Mouse (Mus musculus): ENCODE measurements around the gene Ston2. TPM values are rescaled to one million over a fixed set of nuclear protein-coding genes. Genes with fewer than 3 reads are reported as not detected.

Ston2 gene
- polyA plus RNA-seq, 1 experiment from 2014 or later: 16.4 TPM

DNA sequence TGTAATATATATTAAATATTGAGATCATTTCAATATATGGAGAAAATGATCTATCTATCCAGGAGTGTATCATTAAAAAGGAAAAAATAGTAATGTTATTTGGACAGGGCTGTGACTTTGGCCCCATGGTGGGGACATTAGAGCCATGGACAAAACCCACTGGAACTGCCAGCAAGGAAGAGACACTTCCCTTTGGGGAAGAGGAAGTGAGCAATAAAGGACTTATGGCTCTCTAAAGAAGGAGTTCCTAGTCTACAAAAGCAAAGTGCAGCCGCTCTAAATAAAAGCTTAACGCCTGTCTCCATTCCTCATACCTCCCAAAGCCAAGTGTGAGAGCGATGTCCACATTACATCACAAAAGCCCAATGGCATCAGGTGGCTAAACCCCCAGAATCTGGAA lies 121.6 kb downstream of the Ston2 start:
- no peaks in the 10 kb centered on the region for H3K4me1 ChIP-seq (ENCODE audit: control insufficient read depth, insufficient read depth, low read length)
- no peak overlapping the region for H3K27ac ChIP-seq (ENCODE audit: low read length)
- no peaks in the 10 kb centered on the region for H3K27me3 ChIP-seq (ENCODE audit: control insufficient read depth, insufficient read depth, low read length)
- H3K4me2 ChIP-seq (replicated peaks; ENCODE audit: low read depth, low read length): no peak overlapping the region
- no peak overlapping the region for H3K4me3 ChIP-seq (ENCODE audit: low read depth, low read length)
- no peak overlapping the region for H3K9ac ChIP-seq (replicated peaks; ENCODE audit: low read depth, low read length)
- ATAC-seq (ENCODE audit: insufficient number of reproducible peaks, insufficient read depth, low FRiP score, low read depth): no peak
- H3K9me3 ChIP-seq (ENCODE audit: control insufficient read depth, low read depth, low read length): no peaks in the 10 kb centered on the region
- WGBS: 86% methylated on average over 3 of the region's 3 CpGs
- H3K36me3 ChIP-seq (ENCODE audit: control insufficient read depth, insufficient read depth, low read length): no peaks in the 10 kb centered on the region

DNA sequence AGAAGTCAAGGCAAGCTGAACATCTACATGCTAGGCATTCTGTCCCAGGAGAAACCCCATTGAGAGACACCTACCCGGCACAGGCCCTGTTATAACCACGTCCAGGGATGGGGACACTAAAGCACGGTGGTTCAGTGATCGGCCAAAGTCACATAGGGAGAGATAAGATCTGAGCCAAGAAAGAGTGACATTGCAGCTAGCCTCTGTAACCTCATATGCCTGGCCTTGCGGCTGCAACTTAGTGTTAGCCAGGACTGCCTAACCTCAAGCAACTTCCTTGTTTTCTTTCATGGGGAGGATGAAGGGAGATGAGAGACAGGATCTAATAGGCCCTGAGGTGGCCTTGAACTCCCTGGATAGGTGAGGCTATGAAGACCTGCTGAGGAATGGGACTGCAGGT lies 122.8 kb downstream of the Ston2 start:
- no peaks in the 10 kb centered on the region for H3K9me3 ChIP-seq (ENCODE audit: control insufficient read depth, low read depth, low read length)
- ATAC-seq (ENCODE audit: insufficient number of reproducible peaks, insufficient read depth, low FRiP score, low read depth): no peak
- H3K4me2 ChIP-seq (replicated peaks; ENCODE audit: low read depth, low read length): no peak overlapping the region
- no peaks in the 10 kb centered on the region for H3K27me3 ChIP-seq (ENCODE audit: control insufficient read depth, insufficient read depth, low read length)
- H3K4me3 ChIP-seq (ENCODE audit: low read depth, low read length): no peak overlapping the region
- H3K36me3 ChIP-seq (ENCODE audit: control insufficient read depth, insufficient read depth, low read length): no peaks in the 10 kb centered on the region
- H3K9ac ChIP-seq (replicated peaks; ENCODE audit: low read depth, low read length): no peak overlapping the region
- 92% methylated on average over 5 of the region's 5 CpGs for WGBS
- H3K27ac ChIP-seq (ENCODE audit: low read length): no peak overlapping the region
- no peaks in the 10 kb centered on the region for H3K4me1 ChIP-seq (ENCODE audit: control insufficient read depth, insufficient read depth, low read length)

DNA sequence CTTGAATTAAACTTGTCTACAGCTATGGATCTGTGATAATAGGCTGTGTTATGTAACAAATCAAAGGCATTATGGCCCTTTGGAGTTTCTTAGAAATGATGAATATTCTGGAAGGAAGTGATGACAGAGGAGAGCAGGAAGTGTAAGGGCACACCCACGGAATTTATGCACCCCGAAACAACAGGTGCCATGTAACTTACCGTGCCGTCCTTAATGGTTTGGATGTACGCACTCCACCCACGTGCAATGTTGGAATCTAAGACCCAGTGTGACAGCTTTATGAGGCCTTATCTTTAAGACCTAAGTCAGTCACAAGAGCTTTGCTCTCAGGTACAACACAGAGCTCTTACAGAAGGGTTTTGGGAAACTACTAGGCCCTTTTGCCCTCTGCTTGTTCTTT lies 124.9 kb downstream of the Ston2 start:
- H3K27me3 ChIP-seq (ENCODE audit: control insufficient read depth, insufficient read depth, low read length): no peaks in the 10 kb centered on the region
- no peak overlapping the region for H3K4me2 ChIP-seq (replicated peaks; ENCODE audit: low read depth, low read length)
- H3K9me3 ChIP-seq (ENCODE audit: control insufficient read depth, low read depth, low read length): no peaks in the 10 kb centered on the region
- no peak overlapping the region for H3K9ac ChIP-seq (replicated peaks; ENCODE audit: low read depth, low read length)
- H3K4me3 ChIP-seq (ENCODE audit: low read depth, low read length): no peak overlapping the region
- H3K4me1 ChIP-seq (ENCODE audit: control insufficient read depth, insufficient read depth, low read length): no peaks in the 10 kb centered on the region
- WGBS: 70% methylated on average over 6 of the region's 6 CpGs
- no peak overlapping the region for H3K27ac ChIP-seq (ENCODE audit: low read length)
- H3K36me3 ChIP-seq (ENCODE audit: control insufficient read depth, insufficient read depth, low read length): no peaks in the 10 kb centered on the region
- no peak for ATAC-seq (ENCODE audit: insufficient number of reproducible peaks, insufficient read depth, low FRiP score, low read depth)

DNA sequence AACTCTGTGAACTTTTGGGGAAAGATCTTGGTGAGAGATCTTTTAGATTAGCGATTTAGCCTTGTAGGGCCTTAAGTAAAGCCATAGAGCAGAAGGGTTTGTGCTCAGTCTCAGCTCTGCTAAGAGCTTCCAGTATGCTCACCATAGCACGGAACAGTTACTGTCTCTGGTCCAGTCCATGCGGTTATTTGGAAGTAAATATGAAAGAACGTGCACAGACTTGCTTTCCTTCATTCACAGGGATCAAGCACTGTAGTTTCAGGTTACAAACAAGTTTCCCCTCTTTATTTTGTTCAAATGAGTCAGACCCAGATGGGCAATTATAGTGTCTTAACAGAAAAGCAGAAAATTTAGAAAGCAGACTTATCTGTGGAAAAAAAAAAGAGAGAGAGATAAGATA lies 125.3 kb downstream of the Ston2 start:
- H3K9me3 ChIP-seq (ENCODE audit: control insufficient read depth, low read depth, low read length): no peaks in the 10 kb centered on the region
- no peak overlapping the region for H3K27ac ChIP-seq (ENCODE audit: low read length)
- no peak for ATAC-seq (ENCODE audit: insufficient number of reproducible peaks, insufficient read depth, low FRiP score, low read depth)
- no peaks in the 10 kb centered on the region for H3K36me3 ChIP-seq (ENCODE audit: control insufficient read depth, insufficient read depth, low read length)
- no peak overlapping the region for H3K4me3 ChIP-seq (ENCODE audit: low read depth, low read length)
- no peak overlapping the region for H3K9ac ChIP-seq (replicated peaks; ENCODE audit: low read depth, low read length)
- 72% methylated on average over 4 of the region's 4 CpGs for WGBS
- H3K4me1 ChIP-seq (ENCODE audit: control insufficient read depth, insufficient read depth, low read length): no peaks in the 10 kb centered on the region
- no peak overlapping the region for H3K4me2 ChIP-seq (replicated peaks; ENCODE audit: low read depth, low read length)
- no peaks in the 10 kb centered on the region for H3K27me3 ChIP-seq (ENCODE audit: control insufficient read depth, insufficient read depth, low read length)

DNA sequence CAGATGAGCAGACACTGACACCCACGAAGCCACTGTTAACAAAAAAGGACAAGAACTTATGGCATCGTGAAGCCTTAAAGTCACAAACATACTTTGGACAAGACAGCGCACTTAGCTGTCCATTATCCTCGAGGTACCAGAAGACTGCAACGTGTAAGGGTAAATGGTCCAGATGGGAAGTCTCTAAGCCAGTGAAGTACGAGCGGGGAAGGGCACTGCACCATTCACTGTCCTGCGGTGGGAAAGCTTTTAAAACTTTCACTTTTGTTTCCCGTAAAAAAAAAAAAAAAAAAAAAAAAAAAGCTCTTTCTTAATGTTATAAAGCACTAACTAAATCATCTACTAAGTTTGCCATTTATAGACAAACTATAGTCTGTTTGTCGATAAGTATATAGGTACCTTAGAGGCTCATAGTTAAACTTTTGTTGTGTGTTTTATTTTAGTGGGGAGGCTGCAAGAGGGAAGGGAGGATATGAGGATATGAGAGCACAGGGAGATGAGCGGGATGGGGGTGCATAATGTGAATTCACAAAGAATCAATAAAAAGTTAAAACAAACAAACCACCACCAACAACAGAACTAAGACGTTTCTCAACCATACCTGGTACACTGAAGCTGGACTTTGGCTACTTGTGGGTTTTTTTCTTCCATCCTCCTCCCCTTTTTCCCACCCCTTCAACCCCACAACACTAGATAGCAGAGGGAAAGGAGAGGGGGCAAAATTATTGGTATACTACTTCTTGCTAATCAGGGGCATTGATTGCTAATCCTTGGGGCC lies 127.4 kb downstream of the Ston2 start:
- no peaks in the 10 kb centered on the region for H3K4me1 ChIP-seq (ENCODE audit: control insufficient read depth, insufficient read depth, low read length)
- 78% methylated on average over 12 of the region's 12 CpGs for WGBS
- ATAC-seq (ENCODE audit: insufficient number of reproducible peaks, insufficient read depth, low FRiP score, low read depth): no peak
- H3K27me3 ChIP-seq (ENCODE audit: control insufficient read depth, insufficient read depth, low read length): no peaks in the 10 kb centered on the region
- no peaks in the 10 kb centered on the region for H3K9me3 ChIP-seq (ENCODE audit: control insufficient read depth, low read depth, low read length)
- no peak overlapping the region for H3K27ac ChIP-seq (ENCODE audit: low read length)
- no peaks in the 10 kb centered on the region for H3K36me3 ChIP-seq (ENCODE audit: control insufficient read depth, insufficient read depth, low read length)
- H3K4me2 ChIP-seq (replicated peaks; ENCODE audit: low read depth, low read length): no peak overlapping the region
- no peak overlapping the region for H3K9ac ChIP-seq (replicated peaks; ENCODE audit: low read depth, low read length)
- no peak overlapping the region for H3K4me3 ChIP-seq (ENCODE audit: low read depth, low read length)

DNA sequence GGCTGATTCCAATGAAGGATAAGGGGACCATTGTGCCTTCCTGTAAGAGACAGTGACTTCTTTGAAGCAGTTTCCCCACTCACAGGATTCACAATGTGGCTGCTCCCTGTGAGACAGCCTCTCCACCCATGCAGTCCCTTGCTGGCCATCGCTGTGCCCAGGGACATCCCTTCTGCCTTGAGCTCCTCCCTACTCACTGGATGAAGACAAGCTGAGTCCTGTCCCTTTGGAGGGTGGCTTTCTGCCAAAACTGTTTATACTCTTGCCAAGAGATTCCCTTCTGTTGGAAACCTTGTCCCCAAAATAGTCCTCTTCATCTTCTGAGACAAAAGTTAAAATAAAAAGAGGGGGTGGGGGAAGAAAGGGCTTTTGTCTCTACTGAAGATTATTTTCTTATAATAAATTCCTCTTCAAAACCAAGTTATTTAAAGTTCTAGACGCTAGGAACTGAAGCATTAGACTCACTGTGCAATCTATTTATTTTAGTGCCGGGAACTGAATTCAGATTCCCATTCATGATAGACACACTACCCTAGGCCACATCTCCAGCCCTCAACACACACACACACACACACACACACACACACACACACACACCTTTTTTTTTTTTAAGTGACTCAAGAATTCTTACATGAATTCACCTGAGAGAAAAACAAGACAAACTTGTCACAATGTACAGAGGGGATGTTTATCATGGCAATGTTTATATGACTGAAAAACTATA lies 133.6 kb downstream of the Ston2 start:
- Histone ChIP-seq H3K9ac (replicated peaks; ENCODE audit: low read depth, low read length) (no peak overlapping the region), H3K4me1 (ENCODE audit: control insufficient read depth, insufficient read depth, low read length) (no peaks in the 10 kb centered on the region), H3K27me3 (ENCODE audit: control insufficient read depth, insufficient read depth, low read length) (no peaks in the 10 kb centered on the region), H3K4me3 (ENCODE audit: low read depth, low read length) (no peak overlapping the region), H3K36me3 (ENCODE audit: control insufficient read depth, insufficient read depth, low read length) (no peaks in the 10 kb centered on the region), H3K27ac (ENCODE audit: low read length) (no peak overlapping the region), H3K4me2 (replicated peaks; ENCODE audit: low read depth, low read length) (no peak overlapping the region), H3K9me3 (ENCODE audit: control insufficient read depth, low read depth, low read length) (no peaks in the 10 kb centered on the region)
- no peak for ATAC-seq (ENCODE audit: insufficient number of reproducible peaks, insufficient read depth, low FRiP score, low read depth)
- 60% methylated on average over 3 of the region's 3 CpGs for WGBS

DNA sequence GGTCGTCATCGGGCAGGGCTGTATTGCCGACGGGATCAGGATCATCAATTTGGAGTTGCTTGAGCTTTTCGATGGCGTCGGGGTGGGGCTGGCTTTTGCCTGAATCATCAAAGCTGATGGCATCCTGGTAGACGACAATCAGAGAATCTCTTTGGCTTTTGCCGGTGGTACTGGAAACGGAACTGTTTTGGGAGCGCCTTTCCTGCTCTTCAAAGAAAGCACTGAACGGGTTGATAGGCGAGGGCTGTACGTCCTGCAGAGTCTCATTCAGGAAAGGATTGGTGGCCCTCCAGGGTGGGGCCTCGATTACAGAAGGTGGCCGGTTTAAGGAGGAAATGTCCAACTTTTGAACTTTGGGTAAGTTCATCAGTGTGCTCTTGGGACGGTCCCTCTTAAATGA lies 139.8 kb downstream of the Ston2 start:
- H3K4me1 ChIP-seq (ENCODE audit: control insufficient read depth, insufficient read depth, low read length): no peaks in the 10 kb centered on the region
- 94% methylated on average over 17 of the region's 17 CpGs for WGBS

DNA sequence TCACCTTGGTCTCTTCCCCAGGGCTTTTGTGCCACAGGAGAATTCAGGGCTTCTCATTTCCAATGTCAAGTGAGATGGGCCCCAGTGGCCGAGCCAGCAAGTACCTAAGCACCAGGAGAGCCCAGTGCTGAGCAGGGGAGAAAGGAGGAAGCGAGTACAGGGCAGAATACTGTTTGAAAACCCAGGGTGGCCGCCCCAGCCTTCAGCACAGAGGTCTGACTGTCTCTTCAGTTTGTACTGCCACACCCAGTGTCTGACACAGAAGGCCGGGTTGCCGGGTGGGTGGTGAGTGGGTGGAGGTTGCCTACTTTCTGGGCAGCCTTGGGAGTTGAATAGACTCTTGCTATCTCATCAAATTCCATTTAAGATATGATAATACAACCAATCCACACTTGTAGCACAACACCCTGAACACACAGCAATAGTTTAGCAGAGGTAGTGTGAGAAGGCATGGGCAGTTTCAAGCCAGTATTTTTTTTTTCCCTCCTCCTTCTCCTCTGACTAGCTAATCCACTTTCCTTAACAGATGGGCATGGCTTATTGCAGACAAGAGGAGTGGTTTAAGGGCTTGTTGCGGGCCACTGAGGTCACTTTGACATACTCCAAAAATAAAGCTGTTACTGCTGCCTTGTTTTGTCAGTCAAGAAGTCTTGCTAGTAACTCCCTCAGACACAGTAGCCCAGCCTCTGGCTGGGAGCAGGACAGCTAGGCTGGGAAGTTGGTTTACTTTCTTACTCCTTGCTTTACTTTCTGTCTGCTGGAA lies 142.6 kb downstream of the Ston2 start:
- Histone ChIP-seq H3K36me3 (ENCODE audit: control insufficient read depth, insufficient read depth, low read length) (no peaks in the 10 kb centered on the region; the same call in 1 of the 2 replicates), H3K27ac (ENCODE audit: low read length) (no peak overlapping the region), H3K4me1 (ENCODE audit: control insufficient read depth, insufficient read depth, low read length) (no peaks in the 10 kb centered on the region), H3K4me2 (replicated peaks; ENCODE audit: low read depth, low read length) (no peak overlapping the region), H3K9me3 (ENCODE audit: control insufficient read depth, low read depth, low read length) (no peaks in the 10 kb centered on the region), H3K27me3 (ENCODE audit: control insufficient read depth, insufficient read depth, low read length) (no peaks in the 10 kb centered on the region), H3K9ac (replicated peaks; ENCODE audit: low read depth, low read length) (no peak overlapping the region), H3K4me3 (ENCODE audit: low read depth, low read length) (no peak overlapping the region)
- WGBS: 67% methylated on average over 6 of the region's 6 CpGs
- ATAC-seq (ENCODE audit: insufficient number of reproducible peaks, insufficient read depth, low FRiP score, low read depth): no peak

More for the DNA sequence above, 139.8 kb downstream of the Ston2 start:
- no peak for ATAC-seq (ENCODE audit: insufficient number of reproducible peaks, insufficient read depth, low FRiP score, low read depth)
- H3K9ac ChIP-seq (replicated peaks; ENCODE audit: low read depth, low read length): no peak overlapping the region
- H3K4me2 ChIP-seq (replicated peaks; ENCODE audit: low read depth, low read length): no peak overlapping the region
- no peaks in the 10 kb centered on the region for H3K9me3 ChIP-seq (ENCODE audit: control insufficient read depth, low read depth, low read length)
- no peak overlapping the region for H3K27ac ChIP-seq (ENCODE audit: low read length)
- no peaks in the 10 kb centered on the region for H3K27me3 ChIP-seq (ENCODE audit: control insufficient read depth, insufficient read depth, low read length)
- H3K36me3 ChIP-seq (ENCODE audit: control insufficient read depth, insufficient read depth, low read length): no peaks in the 10 kb centered on the region; the same call in 1 of the 2 replicates
- H3K4me3 ChIP-seq (ENCODE audit: low read depth, low read length): no peak overlapping the region

Data from stomach, embryonic 14.5 days (tissue).